Comparison of ENCODE assay signal across 12 mouse cellular contexts in the genomic region with DNA sequence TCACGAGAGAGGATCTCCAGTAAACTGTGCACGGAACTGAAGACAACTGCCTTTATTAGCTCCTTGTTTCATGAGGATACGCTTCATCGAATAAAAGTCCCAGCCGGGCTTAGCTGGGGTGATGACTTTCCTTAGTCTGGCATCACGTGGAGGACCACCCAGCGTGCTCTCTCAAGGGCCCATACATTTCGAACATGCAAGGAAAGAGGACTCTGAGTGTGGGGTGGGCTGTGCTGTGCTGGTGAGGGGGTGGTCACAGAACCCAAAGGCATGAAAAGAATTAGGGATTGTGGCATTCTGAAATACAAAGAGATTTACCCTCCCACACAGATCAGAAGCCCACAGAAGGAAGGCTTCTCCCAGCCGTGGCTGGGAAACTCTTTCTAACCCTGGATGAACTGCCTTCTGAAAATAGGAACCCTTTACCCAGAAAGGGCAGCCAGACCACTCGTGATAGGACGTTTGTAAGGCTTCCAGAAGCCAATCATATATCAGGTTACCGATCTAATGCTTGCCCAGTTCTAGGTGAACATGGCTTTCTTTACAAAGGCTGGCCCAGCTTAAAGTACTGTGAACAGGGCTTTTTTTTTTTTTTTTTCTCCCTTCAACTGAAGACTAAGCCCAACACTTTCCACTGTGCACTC. TPM values are rescaled to one million over a fixed set of nuclear protein-coding genes. Genes with fewer than 3 reads are reported as not detected.
A peak's percentile ranks its signal among the peaks of the same experiment; 100 is the strongest.
DNase-seq lines count a peak whose midpoint lies in the region; ATAC-seq lines count a peak whose summit lies in the region.
"Had no signal": no experiment of that assay in that cellular context is flagged by ENCODE, and none has a peak within 500 bp of the region (broad histone marks: within the 10 kb centered on the region; RNA-seq: fewer than 3 reads in every experiment).

No protein-coding gene starts in this region.

- no peaks in the 10 kb centered on the region for H3K36me3 ChIP-seq in hindbrain, embryonic 11.5 days (ENCODE audit: control insufficient read depth, insufficient read depth, low read length)
- H3K36me3 ChIP-seq in hindbrain, embryonic 14.5 days (replicated peaks; ENCODE audit: control insufficient read depth, insufficient read depth), result no peaks in the 10 kb centered on the region
- H3K36me3 ChIP-seq in midbrain, embryonic 15.5 days (replicated peaks), result no peaks in the 10 kb centered on the region
- H3K36me3 ChIP-seq: stomach, embryonic 15.5 days had no signal

- 28% methylated on average over 12 of the region's 12 CpGs for WGBS in hindbrain, embryonic 11.5 days
- 21% methylated on average over 12 of the region's 12 CpGs for WGBS in hindbrain, embryonic 14.5 days
- WGBS in midbrain, embryonic 15.5 days, result 12% methylated on average over 12 of the region's 12 CpGs

- no peak overlapping the region for H3K9ac ChIP-seq in hindbrain, embryonic 11.5 days (ENCODE audit: low read depth, low read length)
- no peak overlapping the region for H3K9ac ChIP-seq in hindbrain, embryonic 14.5 days
- H3K9ac ChIP-seq in midbrain, embryonic 15.5 days, result no peak overlapping the region
- H3K9ac ChIP-seq: liver, postnatal 0 days; stomach, embryonic 15.5 days had no signal

- H3K4me1 ChIP-seq in hindbrain, embryonic 11.5 days (replicated peaks; ENCODE audit: control insufficient read depth, insufficient read depth, low read length), result no peaks in the 10 kb centered on the region
- H3K4me1 ChIP-seq in hindbrain, embryonic 14.5 days (replicated peaks; ENCODE audit: control insufficient read depth, insufficient read depth, low read length), result no peaks in the 10 kb centered on the region
- H3K4me1 ChIP-seq in midbrain, embryonic 15.5 days, result no peaks in the 10 kb centered on the region
- H3K4me1 ChIP-seq: stomach, embryonic 15.5 days had no signal

- DNase-seq in hindbrain, embryonic 11.5 days (ENCODE audit: low spot score), result peak; percentile 43
- DNase-seq in hindbrain, embryonic 14.5 days (ENCODE audit: low spot score), result no peak
- peak; percentile 27 for DNase-seq in ES-CJ7 (ENCODE audit: low read depth, low spot score)
- peak; percentile 32 for DNase-seq in embryo, embryonic 9.5 days (ENCODE audit: extremely low spot score)
- no peak for DNase-seq in cerebellum, postnatal 10 days
- no peak for DNase-seq in layer of hippocampus, adult 9-10 months (ENCODE audit: low spot score)
- DNase-seq: kidney, adult 8-10 months; liver, postnatal 0 days had no signal

- no peak overlapping the region for H3K4me2 ChIP-seq in hindbrain, embryonic 11.5 days (replicated peaks; ENCODE audit: low read depth, low read length)
- no peak overlapping the region for H3K4me2 ChIP-seq in hindbrain, embryonic 14.5 days (replicated peaks)
- no peak overlapping the region for H3K4me2 ChIP-seq in midbrain, embryonic 15.5 days
- H3K4me2 ChIP-seq: stomach, embryonic 15.5 days had no signal

- H3K27ac ChIP-seq in hindbrain, embryonic 11.5 days (ENCODE audit: low read depth, low read length), result no peak overlapping the region
- no peak overlapping the region for H3K27ac ChIP-seq in hindbrain, embryonic 14.5 days
- no peak overlapping the region for H3K27ac ChIP-seq in midbrain, embryonic 15.5 days
- H3K27ac ChIP-seq: stomach, embryonic 15.5 days had no signal

- H3K9me3 ChIP-seq in hindbrain, embryonic 11.5 days (ENCODE audit: control insufficient read depth, low read length), result no peaks in the 10 kb centered on the region
- H3K9me3 ChIP-seq in hindbrain, embryonic 14.5 days (ENCODE audit: control insufficient read depth, low read length), result no peaks in the 10 kb centered on the region
- no peaks in the 10 kb centered on the region for H3K9me3 ChIP-seq in midbrain, embryonic 15.5 days
- H3K9me3 ChIP-seq: stomach, embryonic 15.5 days had no signal

- no peak overlapping the region for H3K4me3 ChIP-seq in hindbrain, embryonic 11.5 days (ENCODE audit: low read depth, low read length)
- H3K4me3 ChIP-seq in hindbrain, embryonic 14.5 days (replicated peaks; ENCODE audit: low read length), result no peak overlapping the region
- no peak overlapping the region for H3K4me3 ChIP-seq in midbrain, embryonic 15.5 days
- H3K4me3 ChIP-seq: stomach, embryonic 15.5 days had no signal

- no peaks in the 10 kb centered on the region for H3K27me3 ChIP-seq in hindbrain, embryonic 11.5 days (ENCODE audit: control insufficient read depth, insufficient read depth, low read length)
- no peaks in the 10 kb centered on the region for H3K27me3 ChIP-seq in hindbrain, embryonic 14.5 days (ENCODE audit: control insufficient read depth, insufficient read depth, low read length)
- no peaks in the 10 kb centered on the region; the same call in 1 of the 2 replicates for H3K27me3 ChIP-seq in midbrain, embryonic 15.5 days (replicated peaks)
- H3K27me3 ChIP-seq: stomach, embryonic 15.5 days had no signal

- ATAC-seq in hindbrain, embryonic 11.5 days (ENCODE audit: low FRiP score), result peak; percentile 58
- no peak for ATAC-seq in hindbrain, embryonic 14.5 days (ENCODE audit: low FRiP score)
- ATAC-seq in midbrain, embryonic 15.5 days (replicated peaks), result 0 out of 2 replicates have a peak, but pooled peaks have one; percentile 37
- ATAC-seq: activated CD4-positive, CD25-positive, alpha-beta regulatory T cell, adult 4 months; CD4-positive, CD25-positive, alpha-beta regulatory T cell, adult 4 months; liver, postnatal 0 days had no signal

RNA-seq across cellular contexts. Expression of a gene that starts 21.9 kb away (rescaled TPM):
- 0.40 and 0.46 TPM in 2 replicates for polyA plus RNA-seq in hindbrain, embryonic 11.5 days (2014; fragmentation: Nextera tagmentation; extraction: Ambion mirVana)
- polyA plus RNA-seq in hindbrain, embryonic 14.5 days (2014; fragmentation: Nextera tagmentation; extraction: Ambion mirVana), result 0.82 and 1.0 TPM in 2 replicates
- 0.68 and 1.1 TPM in 2 replicates for polyA plus RNA-seq in midbrain, embryonic 15.5 days (2015; fragmentation: Nextera tagmentation; extraction: Ambion mirVana)
- polyA plus RNA-seq: liver, postnatal 0 days had no signal

Comparison
In these comparisons a context has a peak if more than half of its experiments do, and no peak if none do; other contexts are left out.
1. DNase-seq: peak in hindbrain, embryonic 11.5 days (single experiment), ES-CJ7 (single experiment) and embryo, embryonic 9.5 days (single experiment); none in hindbrain, embryonic 14.5 days (single experiment), cerebellum, postnatal 10 days (0 of 2) and layer of hippocampus, adult 9-10 months (single experiment).